Mouse (Mus musculus) myocyte (in vitro differentiated cells): Measurements from ENCODE around the gene Ccdc88a.
"Not testable (repeated sequence)": the region's sequence is repeated elsewhere in the genome, so short reads cannot be mapped to it uniquely, and the experiment has no call there.

ENCODE experiments used
- CEBPB ChIP-seq: IDR thresholded peaks from 2 replicates; pipeline ENCODE4 v1.6.1; 2011; ENCODE audit warnings: mild to moderate bottlenecking, moderate library complexity; ENCODE audit not compliant: poor library complexity, insufficient read depth, severe bottlenecking
- E2F4 ChIP-seq: IDR thresholded peaks from one replicate; pipeline ENCODE4 v1.6.1; 2011; ENCODE audit warnings: mild to moderate bottlenecking, control low read depth, moderate library complexity; ENCODE audit not compliant: insufficient read depth
- MAX ChIP-seq: IDR thresholded peaks from one replicate; pipeline ENCODE4 v1.6.1; 2011; ENCODE audit warnings: low read depth, mild to moderate bottlenecking, control low read depth
- MYOG ChIP-seq, 3 experiments: IDR thresholded peaks; one replicate each; pipeline ENCODE4 v1.6.1; 2011; ENCODE audit warnings: control low read depth in 2 of 3, low read depth in 2 of 3, mild to moderate bottlenecking in 2 of 3; ENCODE audit not compliant: insufficient read length in 2 of 3, control insufficient read depth in 1 of 3, insufficient read depth in 1 of 3
- POLR2A ChIP-seq: IDR thresholded peaks from one replicate; pipeline ENCODE4 v1.6.1; 2011; ENCODE audit warnings: low read depth, mild to moderate bottlenecking, control low read depth, moderate library complexity; ENCODE audit not compliant: insufficient read length
- POLR2AphosphoS2 ChIP-seq: IDR thresholded peaks from one replicate; pipeline ENCODE4 v1.6.1; 2011; ENCODE audit warnings: low read depth, control low read depth; ENCODE audit not compliant: insufficient read length
- TCF3 ChIP-seq: IDR thresholded peaks from one replicate; pipeline ENCODE4 v1.6.1; 2011; ENCODE audit warnings: low read depth, control low read depth; ENCODE audit not compliant: insufficient read length
- USF1 ChIP-seq: IDR thresholded peaks from one replicate; pipeline ENCODE4 v1.6.1; 2011; ENCODE audit warnings: low read depth, mild to moderate bottlenecking, control low read depth, moderate library complexity

DNA sequence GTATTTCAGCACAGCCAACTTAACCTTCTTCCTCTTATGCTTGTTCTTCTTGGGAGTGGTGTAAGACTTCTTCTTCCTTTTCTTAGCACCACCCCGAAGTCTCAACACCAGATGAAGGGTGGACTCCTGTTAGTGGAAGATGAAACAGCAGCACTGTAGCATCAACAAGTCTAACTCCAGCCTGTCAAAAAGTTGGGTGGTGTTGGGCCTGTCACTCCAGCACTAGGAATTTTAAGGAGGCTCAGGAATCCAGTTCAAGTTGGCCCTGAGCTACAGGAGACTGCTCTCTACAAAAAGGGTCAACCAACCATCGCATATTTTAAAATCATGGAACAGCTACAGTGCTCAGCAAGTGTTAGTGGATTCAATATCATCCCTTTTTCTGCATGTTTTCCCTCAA, 172.8 kb downstream of the Ccdc88a start:
- TF ChIP-seq POLR2A; E2F4; MAX; USF1; CEBPB; MYOG (IDR thresholded peaks at IDR 0.05; ENCODE audit: control insufficient read depth in 1 of 3, insufficient read depth in 1 of 3, insufficient read length in 2 of 3, low read depth in 2 of 3); TCF3: not testable (repeated sequence)
- peak; percentile 39 for TF ChIP-seq POLR2AphosphoS2
